Mouse (Mus musculus) 3T3-L1 (cell line): Measurements from ENCODE around the gene Stk39.

Experiments
- DNase-seq: peaks from one replicate; pipeline ENCODE4 v3.0.0-alpha.2; 2015; ENCODE audit warnings: low read depth, low spot score

Stk39 gene

DNA sequence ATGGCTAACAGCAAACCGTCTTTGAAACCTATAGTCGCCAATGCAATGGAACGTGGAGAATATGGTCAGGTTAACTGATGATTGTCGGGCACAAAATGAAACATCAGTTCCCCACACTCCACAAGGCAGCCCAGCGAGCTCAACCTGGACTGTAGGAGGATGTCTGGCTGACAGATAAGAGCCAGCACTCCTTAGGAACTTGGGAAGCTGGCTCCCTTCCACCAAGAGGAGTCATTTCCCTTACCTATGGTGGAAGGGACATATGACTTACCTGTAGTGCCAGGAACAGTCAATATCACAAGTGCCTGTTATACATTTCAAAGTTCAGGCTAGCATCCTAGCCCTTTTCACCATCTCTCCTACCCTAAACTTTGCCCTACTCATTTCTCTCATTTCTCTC is 14.0 kb downstream of the Stk39 start:
- no peak for DNase-seq

DNA sequence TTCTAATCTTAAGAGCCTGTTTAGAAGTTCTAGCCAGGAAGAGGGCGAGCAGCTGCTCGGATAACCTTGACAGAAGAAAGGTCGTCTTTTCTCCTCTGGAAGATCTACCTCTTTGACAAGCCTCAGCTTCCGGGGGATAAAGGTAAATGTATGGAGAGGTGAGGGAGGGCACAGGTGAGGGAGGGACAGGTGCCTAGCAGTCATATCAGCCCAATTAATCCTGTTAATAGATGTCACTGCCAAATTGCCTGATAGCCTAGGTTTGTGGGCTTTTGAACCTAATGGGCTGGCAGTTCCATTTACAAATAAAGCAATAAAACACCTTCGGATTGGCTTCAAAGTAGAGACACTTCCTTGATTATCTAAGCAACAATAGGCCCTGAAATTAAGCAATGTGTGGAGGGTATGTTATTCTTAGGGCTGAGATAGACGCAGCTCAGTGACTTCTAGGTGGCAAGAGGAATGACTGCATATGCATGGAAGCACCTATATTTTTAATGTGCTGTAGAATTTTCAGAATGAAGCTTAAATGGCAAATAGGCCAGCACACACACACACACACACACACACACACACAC is 14.5 kb downstream of the Stk39 start:
- no peak for DNase-seq

DNA sequence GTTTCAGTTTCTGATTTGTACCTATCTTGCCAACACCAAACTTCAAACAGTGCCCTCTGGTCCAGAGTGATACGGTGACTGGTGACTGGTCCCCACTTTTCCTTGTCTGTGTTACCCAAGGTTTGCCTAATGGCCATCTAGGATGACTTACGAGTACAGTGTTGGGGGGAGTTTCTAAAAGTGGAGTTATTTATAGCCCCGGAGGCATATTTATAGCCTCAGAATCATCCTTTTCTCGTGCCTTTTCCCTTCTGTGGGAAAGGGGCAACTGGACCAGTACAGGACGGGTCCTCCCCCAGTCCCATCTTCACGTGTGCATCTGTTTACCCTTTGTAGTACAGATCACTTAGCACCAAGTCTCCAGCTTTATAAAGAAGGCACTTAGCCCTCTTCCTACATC is 15.2 kb downstream of the Stk39 start:
- DNase-seq, result no peak

DNA sequence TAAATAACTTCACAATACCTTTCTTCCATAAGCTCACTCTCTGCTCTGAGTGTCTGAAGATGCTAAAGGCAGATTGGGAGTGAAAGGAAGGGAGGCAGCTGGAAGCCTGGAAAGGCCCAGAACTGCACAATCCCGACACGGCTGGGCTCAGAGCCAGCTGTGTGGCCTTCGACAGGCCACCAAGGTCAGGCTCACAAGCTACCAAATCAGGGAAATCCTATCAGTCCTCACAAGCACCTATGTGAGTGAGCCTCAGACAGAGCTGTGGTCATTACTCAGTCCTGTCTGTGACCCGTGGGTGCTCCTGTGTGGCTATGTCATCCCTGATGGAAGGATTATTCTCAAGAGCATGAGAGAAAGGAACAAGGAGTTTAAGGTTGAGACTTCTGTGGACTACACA is 19.7 kb downstream of the Stk39 start:
- no peak for DNase-seq

DNA sequence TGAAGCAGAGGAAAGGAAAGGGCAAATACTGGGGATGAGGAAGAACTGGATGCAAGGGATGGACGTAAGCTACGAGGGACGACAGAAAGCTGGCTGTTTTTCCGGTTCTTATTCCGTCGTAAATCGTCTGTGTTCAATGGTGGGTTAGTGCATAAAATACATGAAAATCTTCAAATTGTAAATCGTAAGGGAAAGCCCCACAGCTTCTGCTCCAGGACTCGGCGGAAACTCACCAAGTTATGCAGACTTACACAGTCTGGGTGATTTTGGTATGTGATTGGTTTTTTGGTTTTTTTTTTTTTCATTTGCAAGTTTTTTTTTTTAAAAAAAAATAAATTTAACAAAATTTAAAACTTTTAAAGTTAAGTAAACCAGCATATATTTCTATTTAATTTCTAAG is 24.0 kb downstream of the Stk39 start:
- DNase-seq, result no peak

DNA sequence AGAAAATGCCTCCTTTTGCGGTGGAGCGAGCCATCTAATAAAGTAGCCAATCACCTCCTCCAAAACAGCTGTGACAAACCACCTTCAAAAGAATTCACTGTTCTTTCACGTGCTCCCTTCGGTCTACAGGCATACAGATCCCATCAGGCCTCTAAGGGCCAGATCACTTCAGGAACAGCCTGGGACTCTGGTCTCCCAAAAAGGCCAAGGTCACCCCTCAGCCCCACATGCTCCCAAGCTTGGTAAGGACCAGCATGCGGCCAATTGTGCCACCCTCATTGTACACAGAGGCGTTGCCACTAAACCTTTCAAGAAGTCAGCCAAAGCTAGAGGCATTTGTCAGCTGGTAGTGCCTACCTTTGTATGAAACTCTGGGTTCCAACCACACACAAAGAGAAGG is 28.9 kb downstream of the Stk39 start:
- DNase-seq, result no peak

DNA sequence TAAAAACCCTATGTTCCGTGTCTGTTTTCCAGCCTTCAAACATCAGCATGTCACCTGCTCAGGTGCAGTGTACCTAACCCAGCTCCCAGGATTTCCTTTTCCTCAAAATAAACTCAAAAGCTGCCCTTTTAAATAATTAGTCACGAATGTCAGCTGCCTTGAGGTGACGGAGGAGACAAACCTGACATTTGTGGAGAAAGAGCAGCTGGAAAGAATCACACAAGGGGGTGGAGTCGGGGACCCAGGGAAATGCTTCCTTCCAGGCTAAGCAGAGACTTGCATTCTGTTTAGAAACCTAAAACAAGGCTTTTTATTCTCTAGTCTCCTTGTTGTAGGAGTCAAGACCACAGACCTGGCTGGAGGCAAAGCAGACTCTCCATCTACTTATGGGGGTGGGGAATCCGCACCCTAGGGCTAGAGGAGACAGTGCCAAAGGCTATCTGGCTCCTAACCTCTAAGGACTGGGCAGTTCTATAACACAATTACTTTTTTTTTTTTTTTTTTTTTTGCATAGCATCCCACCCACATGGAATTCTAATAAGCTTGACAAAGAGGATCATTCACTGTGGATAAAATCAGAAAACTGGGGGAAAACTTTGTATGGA is 29.9 kb downstream of the Stk39 start:
- no peak for DNase-seq

DNA sequence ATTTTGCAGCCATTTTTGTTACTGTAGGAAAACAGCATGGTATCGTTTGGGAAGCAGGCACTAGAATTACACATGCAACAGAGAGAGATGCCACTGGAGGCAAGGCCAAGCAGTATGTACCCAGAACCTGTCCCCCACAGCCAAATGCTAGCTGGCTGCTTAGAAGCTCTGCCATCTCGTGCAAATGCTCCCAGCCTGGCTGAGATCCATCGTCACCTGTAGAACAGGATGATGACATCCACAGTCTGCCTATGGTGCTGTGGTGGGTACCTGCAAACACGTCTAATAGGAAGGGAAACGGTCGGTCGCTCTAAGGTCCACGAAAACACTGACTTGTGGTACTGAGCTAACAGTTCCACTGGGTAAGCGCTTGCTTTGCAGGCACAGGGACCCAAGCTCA is 32.5 kb downstream of the Stk39 start:
- no peak for DNase-seq

DNA sequence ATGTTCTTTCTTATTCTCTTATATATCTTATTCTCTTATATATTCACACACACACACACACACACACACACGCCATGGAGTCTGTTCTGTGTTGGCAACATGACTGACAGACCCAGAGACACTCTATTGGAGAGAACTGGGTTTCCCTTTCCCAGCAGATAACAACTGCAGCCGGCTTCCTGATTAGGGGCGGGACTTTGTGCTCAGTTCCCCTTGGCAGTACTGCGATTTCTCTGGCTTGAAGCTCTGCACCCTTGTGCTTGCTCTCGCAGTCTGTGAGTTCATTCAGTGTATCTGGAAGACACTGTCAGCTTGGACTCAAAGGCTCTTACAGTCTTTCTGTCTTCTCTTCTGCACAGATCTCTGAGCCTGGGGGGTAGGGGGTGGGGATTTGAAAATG is 34.1 kb downstream of the Stk39 start:
- no peak for DNase-seq

DNA sequence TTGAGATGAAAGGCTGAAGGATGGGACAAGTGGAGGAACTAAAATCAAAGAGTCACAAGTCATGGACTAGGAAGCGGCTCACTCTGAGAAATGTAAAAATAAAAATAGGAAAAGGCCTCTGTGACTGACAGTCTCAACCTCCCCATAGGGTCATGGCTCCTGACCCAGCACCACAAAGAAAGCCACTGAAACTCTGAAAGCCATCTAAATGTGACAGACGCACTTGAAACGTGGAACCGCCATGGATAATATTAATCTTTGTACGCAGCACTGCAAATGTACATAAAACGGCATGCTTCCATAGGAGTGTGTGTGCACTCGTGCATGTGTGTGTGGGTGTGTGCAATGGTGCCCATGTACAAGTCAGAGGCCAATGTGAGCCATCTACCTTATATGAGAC is 34.9 kb downstream of the Stk39 start:
- no peak for DNase-seq

DNA sequence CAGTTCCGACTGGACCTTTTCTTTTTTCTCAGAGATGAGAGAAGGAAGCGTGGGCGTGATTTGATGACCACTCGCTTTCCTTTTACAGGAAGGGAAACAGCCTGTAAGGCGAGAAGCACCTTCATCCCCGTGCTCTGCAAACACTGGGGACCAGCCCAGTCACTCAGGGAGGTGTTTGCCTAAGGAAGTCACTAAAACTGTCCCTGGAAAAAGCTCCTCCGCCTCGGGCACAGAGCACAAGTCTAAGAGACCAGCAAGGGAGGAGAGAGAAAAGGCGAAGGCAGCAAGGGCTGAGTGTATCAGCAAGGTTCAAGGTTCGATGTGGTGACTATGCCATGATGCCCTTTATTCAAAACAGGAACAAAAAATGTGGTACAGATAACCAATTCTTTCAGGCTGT is 35.8 kb downstream of the Stk39 start:
- no peak for DNase-seq

DNA sequence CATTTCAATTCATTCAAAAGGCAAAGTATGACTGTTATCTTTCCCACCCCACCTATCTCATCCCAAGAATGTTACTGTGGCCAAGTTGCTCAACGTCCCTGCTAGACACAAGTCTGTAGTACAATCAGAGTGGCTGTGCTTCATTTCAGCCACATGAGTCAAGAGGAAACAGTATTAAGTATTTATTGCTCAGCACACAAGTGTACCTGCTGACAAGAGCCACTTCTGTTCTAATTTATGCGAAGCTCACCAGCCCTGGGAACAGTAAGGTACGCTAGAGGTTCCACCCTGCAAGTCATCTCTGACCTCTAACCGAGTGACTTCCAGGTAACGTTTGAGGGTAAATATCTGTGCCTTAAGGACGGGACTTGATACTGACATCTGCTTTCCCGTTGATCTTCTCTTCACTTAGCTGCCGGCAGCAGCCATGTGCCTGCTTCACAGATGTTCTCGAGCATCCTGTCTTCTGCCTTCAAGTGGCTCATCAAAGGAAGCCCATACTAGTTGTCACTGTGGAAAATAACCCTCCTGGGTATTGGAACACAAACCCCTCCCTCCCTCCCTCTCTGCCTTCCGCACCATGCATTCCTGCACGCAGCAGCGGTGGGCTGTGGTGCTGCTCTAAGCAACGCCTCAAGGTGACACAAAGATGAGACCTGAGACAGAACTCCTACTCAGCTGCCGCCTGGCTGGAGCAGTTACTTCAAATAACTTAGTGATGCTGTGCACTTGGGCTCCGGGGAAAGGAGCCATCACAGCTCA is 36.4 kb downstream of the Stk39 start:
- DNase-seq, result no peak

DNA sequence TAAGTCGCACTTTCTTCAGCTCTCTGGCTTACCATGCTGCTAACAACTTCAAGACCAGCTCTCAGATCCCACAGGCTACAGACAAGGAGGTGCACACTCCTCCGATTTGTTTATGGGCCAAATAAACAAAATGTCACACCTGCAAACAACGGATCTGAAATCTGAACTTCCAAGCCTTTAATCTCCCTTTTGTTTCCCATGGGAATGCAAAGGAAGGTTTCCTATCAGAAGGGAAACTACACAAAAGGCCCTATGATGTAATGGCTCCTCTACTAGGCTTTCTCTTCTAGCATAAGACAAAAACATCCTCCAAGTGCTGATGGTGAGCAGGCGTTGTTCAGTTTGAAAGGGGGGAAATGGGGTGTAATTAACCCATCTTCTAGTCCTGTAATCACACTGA is 37.1 kb downstream of the Stk39 start:
- DNase-seq, result no peak

DNA sequence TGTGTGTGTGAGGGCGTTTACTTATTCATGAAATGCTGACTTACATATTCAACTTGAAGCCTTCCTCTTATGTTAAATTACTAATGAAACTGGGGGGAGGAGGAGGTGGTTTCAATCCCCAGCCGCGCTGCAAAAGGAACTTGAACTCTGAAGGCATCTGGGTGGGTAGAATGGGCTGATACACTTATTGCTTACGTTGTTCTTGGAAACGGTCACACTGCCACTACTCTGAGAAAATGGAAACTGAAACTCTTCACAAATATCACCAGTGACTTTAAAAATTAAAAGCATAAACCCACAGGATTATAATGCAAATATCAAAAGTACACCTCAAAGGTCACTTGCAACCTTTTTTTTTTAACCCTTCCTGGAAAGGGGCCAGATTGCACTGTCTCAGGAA is 37.5 kb downstream of the Stk39 start:
- DNase-seq, result no peak

DNA sequence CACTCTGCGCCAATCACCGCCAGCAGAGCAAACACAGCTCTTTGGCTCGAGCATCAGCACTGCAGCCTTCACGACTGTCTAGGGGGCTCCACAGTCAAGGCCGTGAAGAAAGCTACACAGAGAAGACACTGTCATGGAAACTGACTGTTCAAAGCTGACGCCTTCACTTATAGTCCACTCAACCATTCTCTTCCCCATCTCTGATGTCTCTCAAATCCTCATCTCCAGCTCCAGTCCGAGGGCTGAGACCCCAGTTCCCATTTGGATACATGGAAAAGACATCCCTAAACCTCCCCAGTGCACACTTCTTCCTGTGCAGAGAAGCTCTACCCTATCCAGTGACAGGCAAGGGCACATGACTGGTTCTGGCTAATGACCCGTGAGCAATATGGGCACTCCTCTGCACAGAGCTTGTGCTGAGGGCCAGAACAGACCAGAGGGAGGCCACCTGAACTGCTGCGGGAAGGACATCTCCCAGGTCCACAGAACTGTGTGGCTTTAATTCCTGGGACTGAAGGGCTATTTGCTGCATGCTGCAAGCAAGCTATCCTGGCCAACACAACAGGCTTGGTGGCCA is 38.2 kb downstream of the Stk39 start:
- no peak for DNase-seq

DNA sequence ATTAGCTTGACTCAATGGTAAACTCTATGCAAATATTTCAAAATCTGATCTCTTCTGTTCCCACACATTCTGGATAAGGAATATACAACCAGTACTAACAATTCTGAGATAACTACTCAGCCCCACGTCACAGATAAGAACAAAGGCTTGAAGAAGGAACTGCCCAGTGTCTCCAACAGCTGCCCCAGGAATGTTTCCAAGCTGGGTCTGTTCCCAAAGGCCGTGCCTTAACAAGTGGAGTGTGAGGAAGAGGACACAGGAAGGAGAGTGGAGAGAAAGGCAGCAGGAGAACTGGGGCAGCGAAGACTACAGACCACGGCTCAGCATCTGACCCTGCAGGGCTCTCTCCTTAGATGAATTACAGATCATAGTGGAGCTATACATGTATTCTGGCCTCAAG is 39.2 kb downstream of the Stk39 start:
- no peak for DNase-seq

DNA sequence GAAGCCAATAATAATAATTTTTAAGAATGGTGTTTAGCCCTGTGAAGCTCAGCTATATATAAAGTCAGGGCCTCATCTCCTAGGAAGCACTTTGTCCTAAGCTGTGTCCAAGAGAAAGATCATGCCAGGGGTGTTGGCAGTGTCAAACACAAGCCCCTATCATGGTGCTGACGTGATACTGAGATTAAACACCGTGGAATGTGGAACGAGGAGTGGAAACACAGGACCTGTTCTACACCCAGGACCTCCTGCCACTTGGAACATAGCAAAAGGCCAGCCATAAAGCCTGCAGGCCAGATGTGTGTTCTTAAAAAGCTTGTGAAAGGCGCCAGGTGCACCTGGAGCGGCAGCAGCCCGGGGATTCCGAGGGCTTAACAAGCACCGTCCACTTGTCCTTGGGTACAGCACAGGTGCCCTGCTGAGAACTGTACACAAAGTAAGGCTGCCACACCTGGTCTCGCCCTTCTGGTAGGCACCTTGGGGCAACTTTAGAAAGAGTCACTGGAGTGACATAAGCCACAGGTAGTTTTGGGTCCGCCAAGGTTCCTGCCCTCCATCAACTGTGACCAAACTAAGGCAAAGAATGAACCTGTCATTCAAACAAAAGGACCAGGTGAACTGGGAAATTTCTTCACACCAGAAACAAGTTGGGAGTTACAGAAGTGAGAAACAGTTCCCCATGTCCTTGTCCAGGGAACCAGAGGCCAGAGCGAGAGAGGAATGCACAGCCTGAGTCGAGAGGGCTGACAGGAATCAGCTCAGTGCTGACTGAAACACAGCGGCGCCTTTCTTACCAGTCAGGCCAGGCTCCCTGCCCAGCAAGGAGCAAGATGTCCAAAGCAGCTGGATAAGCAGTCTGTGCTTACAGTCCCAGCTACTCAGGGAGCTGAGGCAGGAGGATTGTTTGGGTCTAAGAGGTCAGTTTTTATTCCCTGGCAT is 40.8 kb downstream of the Stk39 start:
- no peak for DNase-seq

DNA sequence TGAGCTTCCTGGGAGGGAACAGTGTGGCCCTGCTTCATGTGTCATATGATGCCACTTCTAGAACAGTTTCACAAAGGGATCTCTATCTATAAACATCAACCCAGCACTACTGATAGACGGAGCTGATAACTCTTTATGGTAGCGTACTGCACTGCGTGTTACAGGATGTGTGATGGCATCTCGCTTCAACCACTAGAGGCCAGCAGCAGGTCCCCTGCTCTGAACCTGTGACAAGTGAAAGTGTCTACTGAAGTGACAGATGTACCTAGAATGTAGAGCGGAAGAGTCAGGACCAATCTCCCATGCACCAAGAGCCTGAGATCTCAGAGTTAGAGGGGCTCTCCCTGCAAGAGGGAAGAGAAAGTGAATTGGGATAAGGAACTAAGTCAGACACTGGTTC is 41.6 kb downstream of the Stk39 start:
- no peak for DNase-seq

DNA sequence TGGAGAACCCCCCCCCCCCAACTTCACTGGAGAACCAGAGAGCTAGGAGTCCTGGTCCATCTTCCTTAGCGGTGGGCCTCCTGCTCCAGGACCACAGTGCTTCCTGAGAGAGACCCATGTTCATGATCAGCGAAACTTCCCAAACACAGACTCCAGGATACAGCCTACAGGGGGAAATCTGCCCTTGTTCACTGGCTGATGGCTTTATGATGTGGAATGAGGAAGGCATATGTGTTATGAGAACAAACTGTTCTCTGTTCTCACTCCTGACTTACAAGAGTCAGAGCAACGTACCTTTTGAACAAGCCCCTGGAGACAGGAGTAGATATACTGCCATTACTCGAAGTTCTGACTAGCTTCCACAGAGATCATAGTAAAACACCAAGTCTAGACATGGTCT is 42.6 kb downstream of the Stk39 start:
- no peak for DNase-seq

DNA sequence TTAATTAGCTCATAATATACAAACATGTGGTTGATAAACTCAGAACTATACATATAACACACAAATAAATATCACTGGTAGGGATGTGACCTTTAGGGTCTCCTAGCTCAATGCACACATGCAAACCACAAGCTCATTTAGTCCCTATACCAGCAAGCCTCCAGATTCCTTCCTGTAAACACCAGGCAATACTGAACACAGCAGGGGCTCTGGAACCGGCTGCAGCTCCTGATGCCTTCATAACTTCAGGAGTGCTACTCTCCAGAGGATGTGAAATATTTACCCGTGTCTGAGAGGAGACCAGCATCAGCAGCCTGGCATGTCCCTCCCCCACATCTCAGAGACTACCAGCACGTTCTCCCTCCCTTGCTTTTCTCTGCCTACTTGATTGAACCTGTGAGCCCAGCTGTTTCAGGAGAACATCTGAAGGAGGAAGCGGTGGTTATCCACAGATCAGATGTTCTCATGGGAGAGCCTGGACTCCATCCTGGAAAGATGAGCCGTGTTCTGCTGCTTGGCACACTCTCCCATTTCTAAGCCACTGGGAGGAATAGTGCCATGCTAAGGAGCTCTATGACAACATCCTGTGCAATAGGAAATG is 45.0 kb downstream of the Stk39 start:
- no peak for DNase-seq

DNA sequence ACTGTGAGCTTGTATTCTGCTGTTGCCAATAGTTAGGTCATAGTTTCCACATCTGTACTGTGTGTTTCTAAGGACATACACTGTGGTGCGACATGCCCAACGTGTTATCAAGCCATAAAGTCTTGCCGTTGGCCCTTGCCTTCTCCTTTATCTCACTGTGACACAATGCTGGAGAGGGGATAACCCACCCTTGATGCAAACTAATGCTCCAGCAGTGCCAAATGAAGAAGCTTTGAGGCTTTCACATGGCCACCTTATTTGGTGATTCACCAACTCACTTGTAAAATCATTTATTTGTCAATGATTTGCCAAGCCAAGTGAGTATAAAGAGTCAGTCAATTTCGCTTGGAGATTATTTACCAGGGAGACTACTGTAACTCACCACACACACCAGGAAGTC is 46.0 kb downstream of the Stk39 start:
- DNase-seq, result no peak

DNA sequence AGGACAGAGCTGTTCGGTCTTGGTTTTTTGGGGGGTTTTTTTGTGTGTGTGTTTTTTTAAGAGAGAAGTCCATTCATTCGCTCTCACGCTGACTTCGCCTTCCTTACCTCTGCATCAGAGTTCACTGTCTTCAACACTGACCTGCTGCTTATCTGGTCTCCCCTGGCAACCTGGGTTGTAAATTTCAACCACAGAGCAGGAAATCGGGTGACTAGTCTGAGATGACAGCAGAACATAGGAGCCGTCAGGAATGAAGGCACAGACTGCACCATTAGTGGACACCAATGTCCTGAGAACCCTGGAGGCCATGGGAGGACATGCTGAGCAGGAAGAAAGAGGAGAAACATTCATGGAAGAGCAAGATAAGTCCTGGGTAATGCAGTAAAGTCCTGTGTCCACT is 51.1 kb downstream of the Stk39 start:
- DNase-seq, result no peak
